Mouse (Mus musculus) lung, postnatal 0 days (tissue): ENCODE measurements around the gene Plac1.

Source experiments
- CTCF ChIP-seq: IDR thresholded peaks from 2 replicates; pipeline ENCODE4 v1.5.1; 2016; ENCODE audit warnings: antibody characterized with exemption, mild to moderate bottlenecking
- EP300 ChIP-seq: IDR thresholded peaks from 2 replicates; pipeline ENCODE4 v1.6.1; 2016; ENCODE audit warnings: antibody characterized with exemption, mild to moderate bottlenecking, control low read depth

GRCm38 (mm10) chrX:53231965-53232364, 7.9 kb downstream of the Plac1 start:
- TF ChIP-seq CTCF, result peak; percentile 20; the same call in 1 of the 2 replicates
- no peak for TF ChIP-seq EP300
